Mouse (Mus musculus): ENCODE results near the gene Cby1.

DNA sequence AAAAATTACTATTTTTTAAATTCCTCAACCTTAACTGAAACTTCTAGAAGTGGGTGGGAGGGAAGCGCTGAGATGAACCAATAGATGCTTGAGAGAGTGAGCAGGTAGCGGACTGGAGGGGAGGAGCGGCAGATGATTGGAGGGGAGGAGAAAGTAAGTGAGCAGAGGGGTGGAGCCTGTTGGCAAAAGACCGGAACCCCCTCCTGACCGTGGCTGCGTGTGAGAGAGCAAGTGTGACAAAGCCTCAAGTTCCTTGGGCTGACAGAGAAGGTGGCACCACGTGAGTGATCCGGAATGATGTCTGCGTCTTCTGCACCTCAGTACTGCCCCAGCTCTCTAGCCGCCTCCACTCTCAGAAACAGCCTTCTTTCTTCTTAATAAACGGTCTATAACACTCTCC, 41.9 kb upstream of the Cby1 start:
- TF ChIP-seq CTCF (IDR thresholded peaks at IDR 0.05; ENCODE audit: extremely low read depth, insufficient read length, insufficient replicate concordance, low read depth, low read length) (no peak), POLR2A (IDR thresholded peaks at IDR 0.05; ENCODE audit: low read depth, low read length) (no peak)
